Mouse (Mus musculus) embryonic facial prominence, embryonic 12.5 days (tissue): ENCODE measurements around the gene Tfr2. TPM values are rescaled to one million over a fixed set of nuclear protein-coding genes. Genes with fewer than 3 reads are reported as not detected.

Experiments
- ATAC-seq: fragments of 200-750 bp; cut with Nextera tagmentation; 2 replicates; pipeline ENCODE4 v1.8.0; 2017; ENCODE audit not compliant: insufficient number of reproducible peaks, insufficient read depth, low FRiP score, low TSS enrichment
- H3K27ac ChIP-seq: fragments of 300-500 bp; sonication (generic); 2 replicates; pipeline ENCODE4 v1.5.1; 2016; ENCODE audit warnings: mild to moderate bottlenecking
- H3K27me3 ChIP-seq: fragments of 300-500 bp; sonication (generic); 2 replicates; pipeline ENCODE4 v1.6.1; 2016; ENCODE audit warnings: mild to moderate bottlenecking, moderate library complexity
- H3K36me3 ChIP-seq: fragments of 300-500 bp; sonication (generic); 2 replicates; pipeline ENCODE4 v1.6.1; 2016; ENCODE audit warnings: mild to moderate bottlenecking
- H3K4me1 ChIP-seq: fragments of 300-500 bp; sonication (generic); 2 replicates; pipeline ENCODE4 v1.6.1; 2016
- H3K4me2 ChIP-seq: fragments of 300-500 bp; sonication (generic); replicated peaks from 2 replicates; pipeline ENCODE4 v1.6.1; 2016; ENCODE audit warnings: mild to moderate bottlenecking, moderate library complexity
- H3K4me3 ChIP-seq: fragments of 300-500 bp; sonication (generic); 2 replicates; pipeline ENCODE4 v1.5.1; 2016; ENCODE audit warnings: mild to moderate bottlenecking
- H3K9ac ChIP-seq: fragments of 300-500 bp; sonication (generic); 2 replicates; pipeline ENCODE4 v1.6.1; 2016; ENCODE audit warnings: mild to moderate bottlenecking, moderate library complexity
- H3K9me3 ChIP-seq: fragments of 300-500 bp; sonication (generic); 2 replicates; pipeline ENCODE4 v1.6.1; 2016; ENCODE audit warnings: mild to moderate bottlenecking, moderate library complexity
- WGBS: fragments of 180-500 bp; shearing (Covaris S2); methylation state at CpG from one replicate; pipeline ENCODE4 v1.1.7; 2016; 5-methylcytosine and 5-hydroxymethylcytosine counted together
- polyA plus RNA-seq: library from polyadenylated mRNA; unstranded; fragments of >200 nt; fragmentation: Nextera tagmentation; extraction: Ambion mirVana; gene quantifications from 2 replicates; pipeline ENCODE4 v1.2.1, GENCODE M21; 2016

Gene Tfr2
- polyA plus RNA-seq, 1 experiment from 2014 or later = 0.95 TPM

- no peak overlapping the region for H3K4me3 ChIP-seq
- WGBS = 78% methylated on average over 5 of the region's 5 CpGs
- no peaks in the 10 kb centered on the region for H3K36me3 ChIP-seq
- H3K27me3 ChIP-seq = no peaks in the 10 kb centered on the region
- no peak overlapping the region for H3K4me2 ChIP-seq
- no peak for ATAC-seq
- no peaks in the 10 kb centered on the region for H3K9me3 ChIP-seq
- no peaks in the 10 kb centered on the region for H3K4me1 ChIP-seq
- H3K27ac ChIP-seq = no peak overlapping the region
- no peak overlapping the region for H3K9ac ChIP-seq
These were observed 27.7 kb upstream of the Tfr2 start for GRCm38 (mm10) chr5:137541768-137542540.

- H3K4me1 ChIP-seq = no peaks in the 10 kb centered on the region
- H3K4me3 ChIP-seq = no peak overlapping the region
- no peaks in the 10 kb centered on the region for H3K9me3 ChIP-seq
- ATAC-seq = no peak
- H3K36me3 ChIP-seq = no peaks in the 10 kb centered on the region
- H3K27me3 ChIP-seq = no peaks in the 10 kb centered on the region
- H3K4me2 ChIP-seq = no peak overlapping the region
- no peak overlapping the region for H3K27ac ChIP-seq
- WGBS = 64% methylated on average over 6 of the region's 6 CpGs
- no peak overlapping the region for H3K9ac ChIP-seq
These were observed 24.7 kb upstream of the Tfr2 start for GRCm38 (mm10) chr5:137544926-137545325.

- Histone ChIP-seq H3K27me3 (no peaks in the 10 kb centered on the region), H3K9ac (no peak overlapping the region), H3K4me3 (no peak overlapping the region), H3K9me3 (no peaks in the 10 kb centered on the region), H3K27ac (no peak overlapping the region), H3K4me1 (no peaks in the 10 kb centered on the region), H3K36me3 (no peaks in the 10 kb centered on the region), H3K4me2 (no peak overlapping the region)
- WGBS = 73% methylated on average over 4 of the region's 4 CpGs
- no peak for ATAC-seq
These were observed 24.0 kb upstream of the Tfr2 start for GRCm38 (mm10) chr5:137545596-137545995.

GRCm38 (mm10) chr5:137549840-137550239 lies 19.8 kb upstream of the Tfr2 start:
- Histone ChIP-seq H3K36me3 (no peaks in the 10 kb centered on the region), H3K9ac (no peak overlapping the region), H3K4me1 (no peaks in the 10 kb centered on the region), H3K9me3 (no peaks in the 10 kb centered on the region), H3K4me2 (no peak overlapping the region), H3K4me3 (no peak overlapping the region), H3K27ac (no peak overlapping the region), H3K27me3 (peaks cover 13% of the 10 kb centered on the region)
- ATAC-seq = no peak
- 81% methylated on average over 2 of the region's 2 CpGs for WGBS

GRCm38 (mm10) chr5:137551119-137551518 lies 18.5 kb upstream of the Tfr2 start:
- ATAC-seq = no peak
- H3K9ac ChIP-seq = no peak overlapping the region
- no peak overlapping the region for H3K4me2 ChIP-seq
- WGBS = 70% methylated on average over 5 of the region's 5 CpGs
- H3K36me3 ChIP-seq = no peaks in the 10 kb centered on the region
- H3K9me3 ChIP-seq = no peaks in the 10 kb centered on the region
- H3K4me3 ChIP-seq = no peak overlapping the region
- H3K27me3 ChIP-seq = peaks cover 18% of the 10 kb centered on the region
- H3K4me1 ChIP-seq = no peaks in the 10 kb centered on the region
- no peak overlapping the region for H3K27ac ChIP-seq

- peaks cover 18% of the 10 kb centered on the region for H3K27me3 ChIP-seq
- no peak overlapping the region for H3K9ac ChIP-seq
- peak overlapping the region; percentile 41 for H3K4me2 ChIP-seq
- no peaks in the 10 kb centered on the region for H3K9me3 ChIP-seq
- ATAC-seq = no peak
- no peaks in the 10 kb centered on the region for H3K36me3 ChIP-seq
- 27% methylated on average over 6 of the region's 6 CpGs for WGBS
- no peak overlapping the region for H3K27ac ChIP-seq
- peak overlapping the region; percentile 16 for H3K4me3 ChIP-seq
- no peaks in the 10 kb centered on the region for H3K4me1 ChIP-seq
These were observed 16.6 kb upstream of the Tfr2 start for GRCm38 (mm10) chr5:137553000-137553399.

GRCm38 (mm10) chr5:137553411-137553837 lies 16.2 kb upstream of the Tfr2 start, which contains the start of gene Actl6b:
Gene Actl6b (plus strand): TSS chr5:137553517.
- WGBS = 2% methylated on average over 37 of the region's 37 CpGs
- H3K27me3 ChIP-seq = peaks cover 18% of the 10 kb centered on the region
- no peak within 1 kb of the TSS for H3K9ac ChIP-seq
- peak within 1 kb of the TSS; percentile 16 for H3K4me3 ChIP-seq
- H3K4me1 ChIP-seq = no peaks in the 10 kb centered on the region
- H3K4me2 ChIP-seq = peak within 1 kb of the TSS; percentile 41
- no peak within 1 kb of the TSS for H3K27ac ChIP-seq
- ATAC-seq = peak; percentile 82
- no peaks in the 10 kb centered on the region for H3K9me3 ChIP-seq
- H3K36me3 ChIP-seq = no peaks in the 10 kb centered on the region

GRCm38 (mm10) chr5:137553898-137554297 lies 15.7 kb upstream of the Tfr2 start:
- 44% methylated on average over 11 of the region's 11 CpGs for WGBS
- Histone ChIP-seq H3K36me3 (no peaks in the 10 kb centered on the region), H3K27me3 (peaks cover 18% of the 10 kb centered on the region), H3K4me3 (peak overlapping the region; percentile 16; the same call in 1 of the 2 replicates), H3K4me2 (no peak overlapping the region), H3K4me1 (no peaks in the 10 kb centered on the region), H3K9me3 (no peaks in the 10 kb centered on the region), H3K27ac (no peak overlapping the region), H3K9ac (no peak overlapping the region)
- peak; percentile 22; the same call in 1 of the 2 replicates for ATAC-seq

GRCm38 (mm10) chr5:137561556-137561955 lies 8.1 kb upstream of the Tfr2 start:
- ATAC-seq = no peak
- Histone ChIP-seq H3K9me3 (no peaks in the 10 kb centered on the region), H3K4me1 (no peaks in the 10 kb centered on the region), H3K27me3 (no peaks in the 10 kb centered on the region), H3K4me3 (no peak overlapping the region), H3K9ac (no peak overlapping the region), H3K36me3 (no peaks in the 10 kb centered on the region), H3K27ac (no peak overlapping the region), H3K4me2 (no peak overlapping the region)
- 73% methylated on average over 6 of the region's 6 CpGs for whole genome bisulfite sequencing

GRCm38 (mm10) chr5:137562965-137563364 lies 6.7 kb upstream of the Tfr2 start:
- Histone ChIP-seq H3K9me3 (no peaks in the 10 kb centered on the region), H3K27ac (no peak overlapping the region), H3K4me1 (no peaks in the 10 kb centered on the region), H3K4me3 (no peak overlapping the region), H3K36me3 (no peaks in the 10 kb centered on the region), H3K4me2 (no peak overlapping the region), H3K27me3 (no peaks in the 10 kb centered on the region), H3K9ac (no peak overlapping the region)
- no peak for ATAC-seq
- 70% methylated on average over 10 of the region's 10 CpGs for WGBS

GRCm38 (mm10) chr5:137565744-137566143 lies 3.9 kb upstream of the Tfr2 start:
- Histone ChIP-seq H3K9me3 (no peaks in the 10 kb centered on the region), H3K9ac (no peak overlapping the region), H3K4me2 (no peak overlapping the region), H3K36me3 (no peaks in the 10 kb centered on the region), H3K4me3 (no peak overlapping the region), H3K4me1 (no peaks in the 10 kb centered on the region), H3K27ac (no peak overlapping the region), H3K27me3 (no peaks in the 10 kb centered on the region)
- ATAC-seq = no peak
- WGBS = 70% methylated on average over 6 of the region's 6 CpGs

GRCm38 (mm10) chr5:137566416-137566815 lies 3.2 kb upstream of the Tfr2 start:
- Histone ChIP-seq H3K4me2 (no peak overlapping the region), H3K4me3 (no peak overlapping the region), H3K27ac (no peak overlapping the region), H3K36me3 (no peaks in the 10 kb centered on the region), H3K4me1 (no peaks in the 10 kb centered on the region), H3K9ac (no peak overlapping the region), H3K9me3 (no peaks in the 10 kb centered on the region), H3K27me3 (no peaks in the 10 kb centered on the region)
- 98% methylated on average over 5 of the region's 5 CpGs for WGBS
- ATAC-seq = no peak
